Mouse (Mus musculus) hindbrain, embryonic 16.5 days (tissue): ENCODE results near the gene Hnrnpab. TPM values are rescaled to one million over a fixed set of nuclear protein-coding genes. Genes with fewer than 3 reads are reported as not detected.

Experiments used
- ATAC-seq: fragments of 200-750 bp; cut with Nextera tagmentation; 2 replicates; pipeline ENCODE4 v1.8.0; 2017; ENCODE audit warnings: moderate TSS enrichment, moderate library complexity
- H3K27ac ChIP-seq: fragments of 300-500 bp; sonication (generic); 2 replicates; pipeline ENCODE4 v1.5.1; 2014; ENCODE audit warnings: low read depth, mild to moderate bottlenecking, control low read depth, low read length, moderate library complexity
- H3K27me3 ChIP-seq: fragments of 300-500 bp; sonication (generic); replicated peaks from 2 replicates; pipeline ENCODE4 v1.6.1; 2014; ENCODE audit warnings: low read length; ENCODE audit not compliant: control insufficient read depth, insufficient read depth
- H3K36me3 ChIP-seq: fragments of 300-500 bp; sonication (generic); 2 replicates; pipeline ENCODE4 v1.6.1; 2014; ENCODE audit warnings: mild to moderate bottlenecking, low read length, moderate library complexity, mixed read lengths; ENCODE audit not compliant: control insufficient read depth, insufficient read depth
- H3K4me1 ChIP-seq: fragments of 300-500 bp; sonication (generic); 2 replicates; pipeline ENCODE4 v1.6.1; 2014; ENCODE audit warnings: low read depth, low read length; ENCODE audit not compliant: control insufficient read depth, insufficient read depth
- H3K4me2 ChIP-seq: fragments of 300-500 bp; sonication (generic); 2 replicates; pipeline ENCODE4 v1.6.1; 2014; ENCODE audit warnings: mild to moderate bottlenecking, low read length, control low read depth, moderate library complexity
- H3K4me3 ChIP-seq: fragments of 300-500 bp; sonication (generic); 2 replicates; pipeline ENCODE4 v1.5.1; 2014; ENCODE audit warnings: mild to moderate bottlenecking, low read length, control low read depth, moderate library complexity
- H3K9ac ChIP-seq: fragments of 300-500 bp; sonication (generic); 2 replicates; pipeline ENCODE4 v1.6.1; 2014; ENCODE audit warnings: low read depth, mild to moderate bottlenecking, control low read depth, low read length, moderate library complexity
- H3K9me3 ChIP-seq: fragments of 300-500 bp; sonication (generic); 2 replicates; pipeline ENCODE4 v1.6.1; 2014; ENCODE audit warnings: mild to moderate bottlenecking, low read length, moderate library complexity; ENCODE audit not compliant: control insufficient read depth
- WGBS: fragments of 180-500 bp; shearing (Covaris S2); extraction: QIAGEN DNeasy Blood & Tissue Kit; methylation state at CpG from one replicate; pipeline ENCODE4 v1.1.7; 2014; 5-methylcytosine and 5-hydroxymethylcytosine counted together
- polyA plus RNA-seq: library from polyadenylated mRNA; unstranded; fragments of >200 nt; fragmentation: Nextera tagmentation; extraction: Ambion mirVana; gene quantifications from 2 replicates; pipeline ENCODE4 v1.2.1, GENCODE M21; 2015

The Hnrnpab gene
- polyA plus RNA-seq, 1 experiment from 2014 or later: 221 TPM

GRCm38 (mm10) chr11:51595459-51596083 is 11.1 kb downstream of the Hnrnpab start:
- no peak overlapping the region for H3K27ac ChIP-seq
- H3K36me3 ChIP-seq: peaks cover 48% of the 10 kb centered on the region
- 93% methylated on average over 1 of the region's 1 CpGs for WGBS
- no peak overlapping the region for H3K4me3 ChIP-seq
- ATAC-seq: no peak
- H3K4me2 ChIP-seq: no peak overlapping the region
- no peaks in the 10 kb centered on the region for H3K27me3 ChIP-seq
- H3K4me1 ChIP-seq: no peaks in the 10 kb centered on the region
- no peaks in the 10 kb centered on the region for H3K9me3 ChIP-seq
- no peak overlapping the region for H3K9ac ChIP-seq

- no peaks in the 10 kb centered on the region for H3K9me3 ChIP-seq
- no peaks in the 10 kb centered on the region for H3K27me3 ChIP-seq
- H3K4me3 ChIP-seq: no peak overlapping the region
- no peak for ATAC-seq
- H3K4me2 ChIP-seq: no peak overlapping the region
- H3K4me1 ChIP-seq: no peaks in the 10 kb centered on the region
- WGBS: 88% methylated on average over 3 of the region's 3 CpGs
- no peak overlapping the region for H3K9ac ChIP-seq
- H3K36me3 ChIP-seq: peaks cover 44% of the 10 kb centered on the region
- no peak overlapping the region for H3K27ac ChIP-seq
These were observed 11.8 kb downstream of the Hnrnpab start for GRCm38 (mm10) chr11:51594715-51595350.

GRCm38 (mm10) chr11:51593849-51594248 is 12.8 kb downstream of the Hnrnpab start:
- Histone ChIP-seq H3K36me3 (peaks cover 39% of the 10 kb centered on the region), H3K4me1 (no peaks in the 10 kb centered on the region), H3K27me3 (no peaks in the 10 kb centered on the region), H3K9ac (no peak overlapping the region), H3K4me2 (no peak overlapping the region), H3K4me3 (no peak overlapping the region), H3K9me3 (no peaks in the 10 kb centered on the region), H3K27ac (no peak overlapping the region)
- 93% methylated on average over 6 of the region's 6 CpGs for WGBS
- ATAC-seq: no peak

GRCm38 (mm10) chr11:51593368-51593767 is 13.3 kb downstream of the Hnrnpab start:
- H3K9me3 ChIP-seq: no peaks in the 10 kb centered on the region
- ATAC-seq: no peak
- no peaks in the 10 kb centered on the region for H3K4me1 ChIP-seq
- no peak overlapping the region for H3K4me3 ChIP-seq
- 93% methylated on average over 4 of the region's 4 CpGs for WGBS
- no peak overlapping the region for H3K9ac ChIP-seq
- H3K27ac ChIP-seq: no peak overlapping the region
- no peak overlapping the region for H3K4me2 ChIP-seq
- H3K36me3 ChIP-seq: peaks cover 35% of the 10 kb centered on the region
- H3K27me3 ChIP-seq: no peaks in the 10 kb centered on the region

GRCm38 (mm10) chr11:51591915-51592314 is 14.7 kb downstream of the Hnrnpab start:
- Histone ChIP-seq H3K9me3 (no peaks in the 10 kb centered on the region), H3K9ac (no peak overlapping the region), H3K4me2 (no peak overlapping the region), H3K36me3 (peaks cover 35% of the 10 kb centered on the region), H3K4me3 (no peak overlapping the region), H3K27ac (no peak overlapping the region), H3K27me3 (no peaks in the 10 kb centered on the region), H3K4me1 (no peaks in the 10 kb centered on the region)
- ATAC-seq: no peak
- 92% methylated on average over 7 of the region's 7 CpGs for WGBS

- 76% methylated on average over 7 of the region's 7 CpGs for WGBS
- H3K9me3 ChIP-seq: no peaks in the 10 kb centered on the region
- no peaks in the 10 kb centered on the region for H3K4me1 ChIP-seq
- peaks cover 34% of the 10 kb centered on the region for H3K36me3 ChIP-seq
- no peak overlapping the region for H3K4me3 ChIP-seq
- no peak overlapping the region for H3K9ac ChIP-seq
- no peak for ATAC-seq
- H3K4me2 ChIP-seq: no peak overlapping the region
- H3K27me3 ChIP-seq: no peaks in the 10 kb centered on the region
- no peak overlapping the region for H3K27ac ChIP-seq
These were observed 15.5 kb downstream of the Hnrnpab start for GRCm38 (mm10) chr11:51591168-51591567.

GRCm38 (mm10) chr11:51590002-51590401 is 16.6 kb downstream of the Hnrnpab start:
- Histone ChIP-seq H3K9ac (no peak overlapping the region), H3K4me1 (peaks cover 8% of the 10 kb centered on the region), H3K4me3 (no peak overlapping the region), H3K4me2 (no peak overlapping the region), H3K9me3 (no peaks in the 10 kb centered on the region), H3K36me3 (peaks cover 24% of the 10 kb centered on the region; the same call in 1 of the 2 replicates), H3K27me3 (no peaks in the 10 kb centered on the region), H3K27ac (no peak overlapping the region)
- ATAC-seq: no peak

GRCm38 (mm10) chr11:51588833-51589232 is 17.8 kb downstream of the Hnrnpab start:
- Histone ChIP-seq H3K27ac (no peak overlapping the region), H3K9me3 (no peaks in the 10 kb centered on the region), H3K4me3 (no peak overlapping the region), H3K36me3 (peaks cover 18% of the 10 kb centered on the region; the same call in 1 of the 2 replicates), H3K9ac (no peak overlapping the region), H3K4me2 (no peak overlapping the region), H3K27me3 (no peaks in the 10 kb centered on the region), H3K4me1 (peaks cover 12% of the 10 kb centered on the region)
- 97% methylated on average over 3 of the region's 3 CpGs for WGBS
- no peak for ATAC-seq

GRCm38 (mm10) chr11:51587059-51587458 is 19.6 kb downstream of the Hnrnpab start:
- H3K27ac ChIP-seq: no peak overlapping the region
- H3K4me3 ChIP-seq: no peak overlapping the region
- H3K27me3 ChIP-seq: no peaks in the 10 kb centered on the region
- H3K4me2 ChIP-seq: no peak overlapping the region
- no peak overlapping the region for H3K9ac ChIP-seq
- ATAC-seq: no peak
- peaks cover 13% of the 10 kb centered on the region for H3K4me1 ChIP-seq
- H3K9me3 ChIP-seq: no peaks in the 10 kb centered on the region
- H3K36me3 ChIP-seq: peaks cover 7% of the 10 kb centered on the region; the same call in 1 of the 2 replicates
- 92% methylated on average over 1 of the region's 1 CpGs for WGBS
